Mouse (Mus musculus) embryonic fibroblast, embryonic 13.5 days (primary cell): ENCODE measurements around the gene Dlg3. TPM values are rescaled to one million over a fixed set of nuclear protein-coding genes. Genes with fewer than 3 reads are reported as not detected.

Experiments used
- H3K27ac ChIP-seq: 2 replicates; pipeline ENCODE4 v1.5.1; 2012; ENCODE audit warnings: low read length, control low read depth, inconsistent platforms; ENCODE audit not compliant: insufficient read depth
- H3K4me1 ChIP-seq: 2 replicates; pipeline ENCODE4 v1.6.1; 2011; ENCODE audit warnings: low read length; ENCODE audit not compliant: control insufficient read depth, insufficient read depth
- H3K4me3 ChIP-seq: 2 replicates; pipeline ENCODE4 v1.5.1; 2011; ENCODE audit warnings: mild to moderate bottlenecking, control low read depth, low read length; ENCODE audit not compliant: insufficient read depth
- CTCF ChIP-seq: IDR thresholded peaks from 2 replicates; pipeline ENCODE4 v1.5.1; 2011; ENCODE audit warnings: mild to moderate bottlenecking, control low read depth, low read length, moderate library complexity, borderline replicate concordance; ENCODE audit not compliant: insufficient read depth
- POLR2A ChIP-seq: IDR thresholded peaks from 2 replicates; pipeline ENCODE4 v1.6.1; 2011; ENCODE audit warnings: low read depth, mild to moderate bottlenecking, control low read depth, low read length, moderate library complexity
- polyA plus RNA-seq: library from polyadenylated mRNA; stranded (reverse); fragments of >200 nt; gene quantifications from 2 replicates; pipeline ENCODE4 v1.2.4, GENCODE M21; 2011; ENCODE audit warnings: low read depth; ENCODE audit not compliant: missing spikeins, insufficient read length

Dlg3 gene
- polyA plus RNA-seq, 1 experiment: 37.7 TPM

DNA sequence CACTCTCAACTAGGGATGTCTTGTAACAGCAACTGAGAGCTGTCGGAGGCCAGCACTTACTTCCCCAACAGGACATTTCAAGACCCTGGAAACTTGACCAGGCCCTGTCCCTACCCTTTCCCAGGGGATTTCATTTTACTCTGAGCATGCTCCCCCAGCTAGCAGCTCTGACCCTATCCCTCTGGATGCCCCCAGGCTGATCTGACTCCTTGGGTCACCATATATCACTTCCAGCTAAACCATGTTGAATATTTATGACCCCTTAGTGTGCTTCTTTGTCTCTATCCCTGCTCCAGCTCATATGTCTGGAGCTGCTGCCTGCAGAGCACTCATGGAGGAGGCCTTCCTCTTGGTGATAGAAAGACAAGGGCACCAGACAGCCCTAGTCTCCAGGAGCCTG, 53.6 kb downstream of the Dlg3 start:
- TF ChIP-seq CTCF (no peak), POLR2A (no peak)
- no peaks in the 10 kb centered on the region for H3K4me1 ChIP-seq
- H3K27ac ChIP-seq: no peak overlapping the region
- H3K4me3 ChIP-seq: no peak overlapping the region

GRCm38 (mm10) chrX:100825557-100825956, 58.0 kb downstream of the Dlg3 start:
- no peak overlapping the region for H3K27ac ChIP-seq
- H3K4me3 ChIP-seq: no peak overlapping the region
- TF ChIP-seq CTCF (no peak), POLR2A (no peak)
- no peaks in the 10 kb centered on the region for H3K4me1 ChIP-seq

DNA sequence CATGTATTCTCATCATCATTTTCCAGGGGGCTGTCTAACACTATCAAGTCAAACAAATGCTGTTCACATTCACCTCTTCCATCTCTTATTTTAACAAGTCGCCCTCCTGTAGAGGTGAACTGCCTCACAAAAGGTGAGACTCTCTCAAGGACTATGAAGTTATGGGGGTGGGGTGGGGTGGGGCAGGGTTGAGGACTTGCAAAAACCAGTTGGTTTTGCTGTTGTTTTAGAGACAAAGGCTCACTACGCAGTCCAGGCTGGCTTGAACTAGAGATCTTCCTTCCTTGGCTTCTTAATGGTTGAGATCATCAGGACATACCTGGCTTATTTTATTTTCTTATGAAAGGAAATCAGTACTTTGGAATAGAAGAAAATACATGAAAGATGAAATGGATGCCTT, 65.3 kb downstream of the Dlg3 start:
- no peak overlapping the region for H3K27ac ChIP-seq
- H3K4me1 ChIP-seq: no peaks in the 10 kb centered on the region
- TF ChIP-seq CTCF (no peak), POLR2A (no peak)

DNA sequence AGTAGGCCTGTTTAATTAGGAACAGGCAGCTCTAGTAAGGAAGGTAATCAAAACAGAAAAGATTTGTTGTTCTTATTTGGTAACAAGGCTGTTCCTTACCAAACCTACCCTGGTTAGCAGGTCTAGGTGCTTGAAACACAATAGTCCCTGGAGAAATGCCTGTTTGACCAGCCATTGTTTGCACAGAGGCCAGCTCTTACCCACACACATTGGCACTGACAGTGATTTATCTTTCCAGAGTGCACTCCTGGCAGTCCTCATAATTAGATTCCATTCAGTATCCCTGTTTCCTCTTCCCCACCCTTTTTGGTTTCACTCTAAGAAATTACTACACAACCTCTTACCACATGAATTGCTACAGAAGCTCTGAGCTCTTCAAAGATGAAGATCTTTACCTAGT, 71.7 kb downstream of the Dlg3 start:
- TF ChIP-seq POLR2A: no peak
- no peak for TF ChIP-seq CTCF
- no peaks in the 10 kb centered on the region for H3K4me1 ChIP-seq
- H3K4me3 ChIP-seq: no peak overlapping the region
- no peak overlapping the region for H3K27ac ChIP-seq

More for the DNA sequence above, 65.3 kb downstream of the Dlg3 start:
- no peak overlapping the region for H3K4me3 ChIP-seq

Other genes starting within 250 kb of the Dlg3 start
- gene Dgat2l6, start 242.9 kb upstream of the Dlg3 start, polyA plus RNA-seq: not detected in 2 replicates
- gene Awat1, start 195.5 kb upstream of the Dlg3 start, polyA plus RNA-seq: not detected in 2 replicates
- gene P2ry4, start 172.9 kb upstream of the Dlg3 start, polyA plus RNA-seq: 0.12 TPM in 1 of 2 replicates, not detected in the other
- gene Arr3, start 162.2 kb upstream of the Dlg3 start, polyA plus RNA-seq: not detected in 2 replicates
- 24.7 and 29.8 TPM in 2 replicates for gene Kif4, start 142.0 kb upstream of the Dlg3 start, polyA plus RNA-seq
- gene Pdzd11, start 141.2 kb upstream of the Dlg3 start, polyA plus RNA-seq: 80.6 and 82.3 TPM in 2 replicates
- gene Gdpd2, start 37.8 kb upstream of the Dlg3 start, polyA plus RNA-seq: 0.80 and 3.5 TPM in 2 replicates